Mouse (Mus musculus): ENCODE measurements around the gene Gm28510. TPM values are rescaled to one million over a fixed set of nuclear protein-coding genes. Genes with fewer than 3 reads are reported as not detected.

The Gm28510 gene
- polyA plus RNA-seq (2012; fragmentation: generic; extraction: Trizol) = not detected

DNA sequence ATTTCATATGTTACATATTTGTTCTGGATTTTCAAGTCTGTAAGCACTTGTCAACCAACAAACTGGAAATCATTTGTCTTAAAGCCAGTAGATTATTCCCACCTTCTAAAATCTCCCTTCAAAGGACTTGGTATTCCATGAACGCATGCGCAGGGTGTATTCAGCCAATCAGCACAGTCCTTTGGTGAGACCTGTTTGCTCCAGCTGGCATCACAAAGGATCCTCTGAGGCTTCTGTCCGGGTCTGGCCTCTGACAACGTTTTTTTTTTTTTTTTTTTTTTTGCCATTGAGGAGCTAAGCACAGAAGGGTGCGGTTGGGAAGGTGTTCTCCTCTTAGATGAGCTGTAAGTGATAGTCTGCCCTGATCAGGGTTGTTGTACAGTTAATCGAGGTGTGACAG lies at the start of gene Gm28510:
Gm28510 (plus strand) TSS at position 301 of the 400 bp plus-strand sequence.

Other genes starting within 250 kb of the Gm28510 start
- gene Gm20834, start 88.1 kb upstream of the Gm28510 start, polyA plus RNA-seq (2012; fragmentation: generic; extraction: Trizol) = not detected
- gene Gm20737, start 123.3 kb downstream of the Gm28510 start, polyA plus RNA-seq (2012; fragmentation: generic; extraction: Trizol) = not detected
- not detected for gene Gm21775, start 140.7 kb downstream of the Gm28510 start, polyA plus RNA-seq (2012; fragmentation: generic; extraction: Trizol)
- gene Gm21900, start 203.6 kb downstream of the Gm28510 start, polyA plus RNA-seq (2012; fragmentation: generic; extraction: Trizol) = not detected